Mouse (Mus musculus): ENCODE data around the gene Kdm1a. TPM values are rescaled to one million over a fixed set of nuclear protein-coding genes. Genes with fewer than 3 reads are reported as not detected.

Gene Kdm1a
- total and polyA plus RNA-seq, 2 experiments from 2014 or later = 47.7 to 147 TPM

DNA sequence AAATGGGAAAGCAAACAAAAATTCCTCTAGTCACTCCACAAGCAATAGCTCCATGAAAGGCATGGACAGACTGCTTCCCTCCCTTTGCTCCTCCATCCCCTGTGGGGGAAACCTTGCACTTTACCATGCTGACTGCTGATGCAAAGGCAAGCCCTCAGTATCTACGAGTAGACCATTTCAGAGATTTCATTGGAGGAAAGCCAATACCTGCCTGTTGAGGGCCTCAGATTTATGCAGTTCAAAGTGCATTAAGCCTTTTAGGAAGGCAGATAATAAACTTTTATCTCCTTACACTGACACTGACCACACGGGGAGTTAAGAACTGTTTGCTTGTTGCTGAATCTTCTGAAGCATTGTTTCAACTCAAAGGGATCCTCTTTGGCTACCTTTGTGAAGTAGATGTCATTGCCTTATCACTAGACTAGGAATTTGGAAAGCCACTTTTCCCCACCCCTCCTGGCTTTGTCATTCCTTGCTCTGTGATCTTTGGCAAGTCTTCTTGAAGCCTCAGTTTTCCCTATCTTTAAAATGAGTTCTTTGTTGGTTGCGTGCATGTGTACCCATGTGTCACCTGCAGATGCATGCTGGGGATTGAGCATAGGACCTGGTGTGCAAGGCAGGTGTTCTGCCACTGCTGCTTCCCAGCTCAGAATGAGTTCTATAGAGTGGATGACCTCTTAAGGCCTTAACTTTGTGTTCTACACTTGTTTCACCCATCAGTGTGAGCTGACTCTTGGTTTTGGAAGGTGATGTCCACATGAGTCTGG, 56.1 kb downstream of the Kdm1a start:
- no peak for TF ChIP-seq CTCF (IDR thresholded peaks at IDR 0.05)
- no peak overlapping the region for H3K27ac ChIP-seq (ENCODE audit: low read depth, low read length)
- no peak for DNase-seq (ENCODE audit: low spot score)
- H3K4me3 ChIP-seq (ENCODE audit: low read depth, low read length) = no peak overlapping the region
- H3K4me1 ChIP-seq (ENCODE audit: insufficient read depth, low read length) = no peaks in the 10 kb centered on the region
- H3K27me3 ChIP-seq (ENCODE audit: insufficient read depth, low read length) = no peaks in the 10 kb centered on the region
- ATAC-seq (ENCODE audit: low FRiP score) = no peak
- peaks cover 41% of the 10 kb centered on the region for H3K36me3 ChIP-seq (ENCODE audit: insufficient read depth, low read length)
- H3K9ac ChIP-seq (replicated peaks; ENCODE audit: low read length, poor library complexity, severe bottlenecking) = no peak overlapping the region
- 72% methylated on average over 3 of the region's 3 CpGs for WGBS
- H3K9me3 ChIP-seq (ENCODE audit: low read length) = no peaks in the 10 kb centered on the region
- no peak overlapping the region for H3K4me2 ChIP-seq (ENCODE audit: low read depth, low read length, poor library complexity, severe bottlenecking)

DNA sequence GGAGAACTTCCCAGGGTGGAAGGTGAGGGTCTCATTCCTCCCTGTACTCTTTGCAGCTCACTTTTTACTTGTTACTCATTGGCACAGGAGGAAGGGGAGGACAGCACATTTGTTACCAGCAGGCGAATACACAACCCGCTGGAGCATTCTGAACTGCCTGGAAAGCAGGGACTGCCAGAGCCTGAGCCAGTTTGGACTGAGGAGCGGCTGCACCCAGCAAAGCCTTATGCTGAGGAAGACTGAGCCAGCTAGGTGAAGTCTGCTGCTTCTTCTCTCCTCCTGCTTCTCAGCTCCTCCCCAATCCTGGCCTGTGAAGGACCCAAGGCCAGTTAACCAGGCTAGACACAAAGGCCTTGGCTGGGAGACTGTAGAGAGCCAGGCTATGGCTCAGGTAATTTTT, 57.4 kb downstream of the Kdm1a start:
- Histone ChIP-seq H3K9ac (replicated peaks; ENCODE audit: low read length, poor library complexity, severe bottlenecking) (no peak overlapping the region), H3K4me2 (ENCODE audit: low read depth, low read length, poor library complexity, severe bottlenecking) (no peak overlapping the region), H3K27me3 (ENCODE audit: insufficient read depth, low read length) (no peaks in the 10 kb centered on the region), H3K9me3 (ENCODE audit: low read length) (no peaks in the 10 kb centered on the region), H3K36me3 (ENCODE audit: insufficient read depth, low read length) (peaks cover 32% of the 10 kb centered on the region), H3K4me1 (ENCODE audit: insufficient read depth, low read length) (no peaks in the 10 kb centered on the region), H3K4me3 (ENCODE audit: low read depth, low read length) (no peak overlapping the region), H3K27ac (ENCODE audit: low read depth, low read length) (no peak overlapping the region)
- no peak for TF ChIP-seq CTCF (IDR thresholded peaks at IDR 0.05)
- ATAC-seq (ENCODE audit: low FRiP score) (no peak), DNase-seq (ENCODE audit: low spot score) (no peak)
- 91% methylated on average over 3 of the region's 3 CpGs for WGBS

DNA sequence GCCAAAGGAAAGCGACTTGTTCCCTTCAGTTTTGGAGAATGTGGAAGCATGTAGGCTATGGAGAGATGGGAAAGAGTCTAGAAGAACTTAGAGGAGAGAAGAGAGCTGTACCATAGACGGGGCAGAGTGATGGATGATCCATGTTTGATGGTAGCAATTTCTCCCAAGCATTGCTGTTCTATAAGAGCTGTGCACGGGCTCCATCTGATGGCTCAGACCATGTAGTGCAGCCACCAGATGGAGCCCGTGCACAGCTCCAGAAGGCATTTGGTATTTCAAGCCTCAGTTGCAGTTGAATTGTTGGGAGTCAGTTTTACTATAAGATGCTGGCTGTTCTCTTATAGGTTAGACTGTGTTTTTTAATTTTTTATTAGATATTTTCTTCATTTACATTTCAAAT, 76.1 kb downstream of the Kdm1a start:
- DNase-seq (ENCODE audit: low spot score) (peak; percentile 83), ATAC-seq (ENCODE audit: low FRiP score) (no peak)
- TF ChIP-seq CTCF (IDR thresholded peaks at IDR 0.05) = peak; percentile 74
- Histone ChIP-seq H3K9me3 (ENCODE audit: low read length) (no peaks in the 10 kb centered on the region), H3K36me3 (ENCODE audit: insufficient read depth, low read length) (no peaks in the 10 kb centered on the region), H3K4me1 (ENCODE audit: insufficient read depth, low read length) (no peaks in the 10 kb centered on the region), H3K27ac (ENCODE audit: low read depth, low read length) (no peak overlapping the region), H3K4me3 (ENCODE audit: low read depth, low read length) (no peak overlapping the region), H3K27me3 (ENCODE audit: insufficient read depth, low read length) (no peaks in the 10 kb centered on the region), H3K4me2 (ENCODE audit: low read depth, low read length, poor library complexity, severe bottlenecking) (no peak overlapping the region), H3K9ac (replicated peaks; ENCODE audit: low read length, poor library complexity, severe bottlenecking) (no peak overlapping the region)
- WGBS = 27% methylated on average over 4 of the region's 4 CpGs

DNA sequence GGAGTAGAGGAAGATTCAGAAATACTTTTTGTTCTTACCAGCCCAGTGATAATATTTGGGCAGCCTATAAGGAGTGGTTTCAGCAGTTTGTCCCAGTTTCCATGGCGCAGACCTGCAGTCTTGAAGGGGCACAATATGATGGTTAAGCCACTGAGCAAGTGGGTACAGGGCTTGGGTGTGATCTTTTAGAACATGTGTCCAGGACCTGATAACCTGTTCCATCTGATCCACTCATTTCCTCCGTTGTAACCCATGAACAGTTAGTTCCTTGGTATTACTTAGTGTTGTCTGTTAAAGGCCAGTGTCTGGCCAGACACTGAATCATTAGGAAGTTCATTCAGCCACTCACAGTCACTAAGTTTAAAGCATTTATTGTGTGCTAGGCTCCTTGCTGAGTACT, 78.2 kb downstream of the Kdm1a start:
- Histone ChIP-seq H3K4me2 (ENCODE audit: low read depth, low read length, poor library complexity, severe bottlenecking) (no peak overlapping the region), H3K27ac (ENCODE audit: low read depth, low read length) (no peak overlapping the region), H3K4me3 (ENCODE audit: low read depth, low read length) (no peak overlapping the region), H3K9me3 (ENCODE audit: low read length) (no peaks in the 10 kb centered on the region), H3K9ac (replicated peaks; ENCODE audit: low read length, poor library complexity, severe bottlenecking) (no peak overlapping the region), H3K27me3 (ENCODE audit: insufficient read depth, low read length) (no peaks in the 10 kb centered on the region), H3K4me1 (ENCODE audit: insufficient read depth, low read length) (no peaks in the 10 kb centered on the region), H3K36me3 (ENCODE audit: insufficient read depth, low read length) (no peaks in the 10 kb centered on the region)
- 83% methylated on average over 2 of the region's 2 CpGs for WGBS
- no peak for TF ChIP-seq CTCF (IDR thresholded peaks at IDR 0.05)
- DNase-seq (ENCODE audit: low spot score) = no peak
- no peak for ATAC-seq (ENCODE audit: low FRiP score)

DNA sequence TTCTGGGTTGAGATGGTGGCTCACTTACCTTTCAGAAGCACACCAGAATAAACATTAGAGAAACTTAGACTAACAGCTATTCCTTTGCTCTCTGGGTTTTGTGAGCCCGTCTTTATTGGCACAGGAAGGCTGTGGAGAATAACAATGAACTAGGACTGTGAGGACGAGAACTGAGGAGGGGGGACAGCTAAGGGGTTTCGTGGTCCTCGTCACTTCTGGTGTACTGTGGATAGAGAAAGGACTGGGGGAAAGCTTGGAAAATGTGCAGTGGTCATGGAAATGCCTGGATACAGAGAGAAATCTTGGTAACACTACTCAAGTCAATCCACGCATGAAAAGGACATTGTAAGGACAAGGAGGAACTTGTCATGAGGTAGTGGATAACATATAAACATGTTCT, 80.6 kb downstream of the Kdm1a start:
- Histone ChIP-seq H3K4me1 (ENCODE audit: insufficient read depth, low read length) (no peaks in the 10 kb centered on the region), H3K27me3 (ENCODE audit: insufficient read depth, low read length) (no peaks in the 10 kb centered on the region), H3K27ac (ENCODE audit: low read depth, low read length) (no peak overlapping the region), H3K36me3 (ENCODE audit: insufficient read depth, low read length) (no peaks in the 10 kb centered on the region), H3K4me2 (ENCODE audit: low read depth, low read length, poor library complexity, severe bottlenecking) (no peak overlapping the region), H3K9ac (replicated peaks; ENCODE audit: low read length, poor library complexity, severe bottlenecking) (no peak overlapping the region), H3K9me3 (ENCODE audit: low read length) (no peaks in the 10 kb centered on the region), H3K4me3 (ENCODE audit: low read depth, low read length) (no peak overlapping the region)
- ATAC-seq (ENCODE audit: low FRiP score) = no peak
- 63% methylated on average over 5 of the region's 5 CpGs for WGBS
- DNase-seq (ENCODE audit: low spot score) = peak; percentile 34
- no peak for TF ChIP-seq CTCF (IDR thresholded peaks at IDR 0.05)

DNA sequence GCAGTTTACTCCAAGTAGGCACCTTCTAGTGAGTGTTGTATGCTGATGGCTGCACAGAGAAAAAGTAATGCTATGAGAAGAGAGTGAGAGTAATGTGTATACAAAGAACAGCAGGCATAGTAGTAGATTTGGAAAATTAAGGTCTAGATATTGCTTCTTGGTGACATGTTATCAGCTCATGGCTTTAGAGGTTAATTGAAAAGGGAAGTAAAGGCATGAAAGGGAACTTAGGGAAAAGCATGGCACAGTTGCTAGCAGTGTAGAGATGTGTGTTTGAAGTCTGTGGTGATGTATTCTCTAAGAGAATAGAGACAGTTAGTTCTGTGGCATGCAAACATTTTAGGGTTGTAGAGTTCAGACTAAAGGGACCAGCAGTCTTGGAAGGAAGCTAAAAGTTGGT, 82.7 kb downstream of the Kdm1a start:
- Histone ChIP-seq H3K27ac (ENCODE audit: low read depth, low read length) (no peak overlapping the region), H3K4me1 (ENCODE audit: insufficient read depth, low read length) (no peaks in the 10 kb centered on the region), H3K4me2 (ENCODE audit: low read depth, low read length, poor library complexity, severe bottlenecking) (no peak overlapping the region), H3K36me3 (ENCODE audit: insufficient read depth, low read length) (no peaks in the 10 kb centered on the region), H3K9me3 (ENCODE audit: low read length) (no peaks in the 10 kb centered on the region), H3K4me3 (ENCODE audit: low read depth, low read length) (no peak overlapping the region), H3K9ac (replicated peaks; ENCODE audit: low read length, poor library complexity, severe bottlenecking) (no peak overlapping the region), H3K27me3 (ENCODE audit: insufficient read depth, low read length) (no peaks in the 10 kb centered on the region)
- no peak for ATAC-seq (ENCODE audit: low FRiP score)
- no peak for TF ChIP-seq CTCF (IDR thresholded peaks at IDR 0.05)
- DNase-seq (ENCODE audit: low spot score) = no peak

Measured in midbrain, postnatal 0 days (tissue).